Mouse (Mus musculus): ENCODE measurements around the gene Sfta2. TPM values are rescaled to one million over a fixed set of nuclear protein-coding genes. Genes with fewer than 3 reads are reported as not detected.

Sfta2 gene
- polyA plus RNA-seq (2015; fragmentation: Nextera tagmentation; extraction: Ambion mirVana), result not detected in 2 replicates

- Histone ChIP-seq H3K9ac (ENCODE audit: low read depth, low read length) (no peak within 1 kb of the TSS), H3K4me3 (ENCODE audit: low read depth, low read length) (no peak within 1 kb of the TSS), H3K27me3 (ENCODE audit: control insufficient read depth, insufficient read depth, low read depth, low read length) (no peaks in the 10 kb centered on the region), H3K36me3 (ENCODE audit: control insufficient read depth, insufficient read depth, low read length) (no peaks in the 10 kb centered on the region), H3K9me3 (replicated peaks; ENCODE audit: control insufficient read depth, low read length, poor library complexity, severe bottlenecking) (0 out of 2 replicates have a peak, but pooled peaks cover 1% of the 10 kb centered on the region), H3K27ac (ENCODE audit: low read length) (no peak within 1 kb of the TSS), H3K4me1 (ENCODE audit: control insufficient read depth, insufficient read depth, low read length) (no peaks in the 10 kb centered on the region), H3K4me2 (ENCODE audit: low read length) (no peak within 1 kb of the TSS)
- no peak for ATAC-seq
- WGBS, result 69% methylated on average over 2 of the region's 2 CpGs
Measured at GRCm38 (mm10) chr17:35601249-35601648, at the start of gene Sfta2. Gene Sfta2 (plus strand): TSS chr17:35601549.

- H3K27ac ChIP-seq (ENCODE audit: low read length), result no peak within 1 kb of the TSS
- 79% methylated on average over 10 of the region's 10 CpGs for WGBS
- no peak within 1 kb of the TSS for H3K4me2 ChIP-seq (ENCODE audit: low read length)
- ATAC-seq, result no peak
- 0 out of 2 replicates have a peak, but pooled peaks cover 4% of the 10 kb centered on the region for H3K4me1 ChIP-seq (ENCODE audit: control insufficient read depth, insufficient read depth, low read length)
- no peak within 1 kb of the TSS for H3K4me3 ChIP-seq (ENCODE audit: low read depth, low read length)
- no peaks in the 10 kb centered on the region for H3K9me3 ChIP-seq (replicated peaks; ENCODE audit: control insufficient read depth, low read length, poor library complexity, severe bottlenecking)
- H3K9ac ChIP-seq (ENCODE audit: low read depth, low read length), result no peak within 1 kb of the TSS
- 0 out of 2 replicates have a peak, but pooled peaks cover 2% of the 10 kb centered on the region for H3K27me3 ChIP-seq (ENCODE audit: control insufficient read depth, insufficient read depth, low read depth, low read length)
- no peaks in the 10 kb centered on the region for H3K36me3 ChIP-seq (ENCODE audit: control insufficient read depth, insufficient read depth, low read length)
Measured at GRCm38 (mm10) chr17:35551881-35552414, 49.4 kb upstream of the Sfta2 start, which contains the start of gene Cdsn. Gene Cdsn (plus strand): TSS chr17:35552128.

- H3K9me3 ChIP-seq (replicated peaks; ENCODE audit: control insufficient read depth, low read length, poor library complexity, severe bottlenecking), result no peaks in the 10 kb centered on the region
- ATAC-seq, result no peak
- no peak overlapping the region for H3K27ac ChIP-seq (ENCODE audit: low read length)
- no peak overlapping the region for H3K9ac ChIP-seq (ENCODE audit: low read depth, low read length)
- H3K27me3 ChIP-seq (ENCODE audit: control insufficient read depth, insufficient read depth, low read depth, low read length), result 0 out of 2 replicates have a peak, but pooled peaks cover 2% of the 10 kb centered on the region
- H3K4me2 ChIP-seq (ENCODE audit: low read length), result no peak overlapping the region
- 0 out of 2 replicates have a peak, but pooled peaks cover 2% of the 10 kb centered on the region for H3K4me1 ChIP-seq (ENCODE audit: control insufficient read depth, insufficient read depth, low read length)
- no peaks in the 10 kb centered on the region for H3K36me3 ChIP-seq (ENCODE audit: control insufficient read depth, insufficient read depth, low read length)
- H3K4me3 ChIP-seq (ENCODE audit: low read depth, low read length), result no peak overlapping the region
- WGBS, result 82% methylated on average over 5 of the region's 5 CpGs
Measured at GRCm38 (mm10) chr17:35554321-35554720, 47.0 kb upstream of the Sfta2 start.

- WGBS, result 92% methylated on average over 18 of the region's 18 CpGs
- H3K4me2 ChIP-seq (ENCODE audit: low read length), result no peak overlapping the region
Measured at GRCm38 (mm10) chr17:35554761-35555397, 46.5 kb upstream of the Sfta2 start.

GRCm38 (mm10) chr17:35556186-35556765, 45.1 kb upstream of the Sfta2 start:
- Histone ChIP-seq H3K27me3 (ENCODE audit: control insufficient read depth, insufficient read depth, low read depth, low read length) (0 out of 2 replicates have a peak, but pooled peaks cover 2% of the 10 kb centered on the region), H3K4me2 (ENCODE audit: low read length) (no peak overlapping the region), H3K36me3 (ENCODE audit: control insufficient read depth, insufficient read depth, low read length) (no peaks in the 10 kb centered on the region), H3K27ac (ENCODE audit: low read length) (no peak overlapping the region), H3K4me3 (ENCODE audit: low read depth, low read length) (no peak overlapping the region), H3K9me3 (replicated peaks; ENCODE audit: control insufficient read depth, low read length, poor library complexity, severe bottlenecking) (no peaks in the 10 kb centered on the region), H3K9ac (ENCODE audit: low read depth, low read length) (no peak overlapping the region), H3K4me1 (ENCODE audit: control insufficient read depth, insufficient read depth, low read length) (no peaks in the 10 kb centered on the region)
- no peak for ATAC-seq
- WGBS, result 92% methylated on average over 13 of the region's 13 CpGs

More at GRCm38 (mm10) chr17:35554761-35555397, 46.5 kb upstream of the Sfta2 start:
- H3K27me3 ChIP-seq (ENCODE audit: control insufficient read depth, insufficient read depth, low read depth, low read length), result 0 out of 2 replicates have a peak, but pooled peaks cover 2% of the 10 kb centered on the region
- no peak for ATAC-seq
- no peaks in the 10 kb centered on the region for H3K4me1 ChIP-seq (ENCODE audit: control insufficient read depth, insufficient read depth, low read length)
- no peaks in the 10 kb centered on the region for H3K36me3 ChIP-seq (ENCODE audit: control insufficient read depth, insufficient read depth, low read length)
- no peak overlapping the region for H3K9ac ChIP-seq (ENCODE audit: low read depth, low read length)
- H3K9me3 ChIP-seq (replicated peaks; ENCODE audit: control insufficient read depth, low read length, poor library complexity, severe bottlenecking), result no peaks in the 10 kb centered on the region
- no peak overlapping the region for H3K4me3 ChIP-seq (ENCODE audit: low read depth, low read length)
- H3K27ac ChIP-seq (ENCODE audit: low read length), result no peak overlapping the region

- Histone ChIP-seq H3K4me1 (ENCODE audit: control insufficient read depth, insufficient read depth, low read length) (no peaks in the 10 kb centered on the region), H3K4me3 (ENCODE audit: low read depth, low read length) (no peak overlapping the region), H3K27me3 (ENCODE audit: control insufficient read depth, insufficient read depth, low read depth, low read length) (0 out of 2 replicates have a peak, but pooled peaks cover 2% of the 10 kb centered on the region), H3K9ac (ENCODE audit: low read depth, low read length) (no peak overlapping the region), H3K9me3 (replicated peaks; ENCODE audit: control insufficient read depth, low read length, poor library complexity, severe bottlenecking) (no peaks in the 10 kb centered on the region), H3K4me2 (ENCODE audit: low read length) (no peak overlapping the region), H3K27ac (ENCODE audit: low read length) (no peak overlapping the region), H3K36me3 (ENCODE audit: control insufficient read depth, insufficient read depth, low read length) (no peaks in the 10 kb centered on the region)
- 27% methylated on average over 5 of the region's 5 CpGs for WGBS
- ATAC-seq, result no peak
Measured at GRCm38 (mm10) chr17:35556812-35557211, 44.5 kb upstream of the Sfta2 start.

GRCm38 (mm10) chr17:35557351-35557750, 44.0 kb upstream of the Sfta2 start:
- Histone ChIP-seq H3K27ac (ENCODE audit: low read length) (no peak overlapping the region), H3K27me3 (ENCODE audit: control insufficient read depth, insufficient read depth, low read depth, low read length) (0 out of 2 replicates have a peak, but pooled peaks cover 2% of the 10 kb centered on the region), H3K4me3 (ENCODE audit: low read depth, low read length) (no peak overlapping the region), H3K4me2 (ENCODE audit: low read length) (no peak overlapping the region), H3K9me3 (replicated peaks; ENCODE audit: control insufficient read depth, low read length, poor library complexity, severe bottlenecking) (no peaks in the 10 kb centered on the region), H3K4me1 (ENCODE audit: control insufficient read depth, insufficient read depth, low read length) (no peaks in the 10 kb centered on the region), H3K36me3 (ENCODE audit: control insufficient read depth, insufficient read depth, low read length) (no peaks in the 10 kb centered on the region), H3K9ac (ENCODE audit: low read depth, low read length) (no peak overlapping the region)
- no peak for ATAC-seq
- WGBS, result 86% methylated on average over 9 of the region's 9 CpGs

- H3K27ac ChIP-seq (ENCODE audit: low read length), result no peak overlapping the region
- no peak overlapping the region for H3K4me2 ChIP-seq (ENCODE audit: low read length)
- no peaks in the 10 kb centered on the region for H3K9me3 ChIP-seq (replicated peaks; ENCODE audit: control insufficient read depth, low read length, poor library complexity, severe bottlenecking)
- no peaks in the 10 kb centered on the region for H3K4me1 ChIP-seq (ENCODE audit: control insufficient read depth, insufficient read depth, low read length)
- WGBS, result 64% methylated on average over 8 of the region's 8 CpGs
- no peak overlapping the region for H3K9ac ChIP-seq (ENCODE audit: low read depth, low read length)
- no peaks in the 10 kb centered on the region for H3K36me3 ChIP-seq (ENCODE audit: control insufficient read depth, insufficient read depth, low read length)
- H3K4me3 ChIP-seq (ENCODE audit: low read depth, low read length), result no peak overlapping the region
- no peak for ATAC-seq
- H3K27me3 ChIP-seq (ENCODE audit: control insufficient read depth, insufficient read depth, low read depth, low read length), result 0 out of 2 replicates have a peak, but pooled peaks cover 2% of the 10 kb centered on the region
Measured at GRCm38 (mm10) chr17:35558216-35558615, 43.1 kb upstream of the Sfta2 start.

- Histone ChIP-seq H3K9me3 (replicated peaks; ENCODE audit: control insufficient read depth, low read length, poor library complexity, severe bottlenecking) (no peaks in the 10 kb centered on the region), H3K27me3 (ENCODE audit: control insufficient read depth, insufficient read depth, low read depth, low read length) (peaks cover 11% of the 10 kb centered on the region), H3K4me3 (ENCODE audit: low read depth, low read length) (no peak within 1 kb of the TSS), H3K4me2 (ENCODE audit: low read length) (no peak within 1 kb of the TSS), H3K36me3 (ENCODE audit: control insufficient read depth, insufficient read depth, low read length) (no peaks in the 10 kb centered on the region), H3K4me1 (ENCODE audit: control insufficient read depth, insufficient read depth, low read length) (peaks cover 7% of the 10 kb centered on the region; the same call in 1 of the 2 replicates), H3K27ac (ENCODE audit: low read length) (no peak within 1 kb of the TSS), H3K9ac (ENCODE audit: low read depth, low read length) (no peak within 1 kb of the TSS)
- no peak for ATAC-seq
- WGBS, result 52% methylated on average over 3 of the region's 3 CpGs
Measured at GRCm38 (mm10) chr17:35567150-35567549, 34.2 kb upstream of the Sfta2 start, which contains the start of gene 2300002M23Rik. Gene 2300002M23Rik (plus strand): TSS chr17:35567450.

Measured in midbrain, embryonic 16.5 days (tissue).